Mouse (Mus musculus) kidney, postnatal 0 days (tissue): ENCODE measurements around the gene Vmn1r67. TPM values are rescaled to one million over a fixed set of nuclear protein-coding genes. Genes with fewer than 3 reads are reported as not detected.

Source experiments
- ATAC-seq: fragments of 200-750 bp; cut with Nextera tagmentation; replicated peaks from 2 replicates; pipeline ENCODE4 v1.8.0; 2017; ENCODE audit warnings: low read depth, moderate number of reproducible peaks, moderate TSS enrichment, moderate library complexity; ENCODE audit not compliant: low FRiP score
- DNase-seq: peaks from one replicate; pipeline ENCODE4 v3.0.0-alpha.2; 2016; ENCODE audit warnings: low spot score
- H3K27ac ChIP-seq: fragments of 300-500 bp; sonication (generic); 2 replicates; pipeline ENCODE4 v1.5.1; 2014; ENCODE audit warnings: mild to moderate bottlenecking
- H3K27me3 ChIP-seq: fragments of 300-500 bp; sonication (generic); 2 replicates; pipeline ENCODE4 v1.6.1; 2014; ENCODE audit warnings: low read length, mixed read lengths; ENCODE audit not compliant: insufficient read depth
- H3K36me3 ChIP-seq: fragments of 300-500 bp; sonication (generic); 2 replicates; pipeline ENCODE4 v1.6.1; 2014; ENCODE audit warnings: low read length, mixed read lengths; ENCODE audit not compliant: insufficient read depth
- H3K4me1 ChIP-seq: fragments of 300-500 bp; sonication (generic); replicated peaks from 2 replicates; pipeline ENCODE4 v1.6.1; 2014; ENCODE audit warnings: antibody characterized with exemption, low read length, mixed read lengths; ENCODE audit not compliant: insufficient read depth
- H3K4me2 ChIP-seq: fragments of 300-500 bp; sonication (generic); 2 replicates; pipeline ENCODE4 v1.6.1; 2014; ENCODE audit warnings: mild to moderate bottlenecking, low read length, moderate library complexity, mixed read lengths
- H3K4me3 ChIP-seq: fragments of 300-500 bp; sonication (generic); replicated peaks from 2 replicates; pipeline ENCODE4 v1.5.1; 2014; ENCODE audit warnings: low read depth, low read length
- H3K9ac ChIP-seq: fragments of 300-500 bp; sonication (generic); 2 replicates; pipeline ENCODE4 v1.6.1; 2014; ENCODE audit warnings: low read depth, low read length
- H3K9me3 ChIP-seq: fragments of 300-500 bp; sonication (generic); replicated peaks from 2 replicates; pipeline ENCODE4 v1.6.1; 2016; ENCODE audit warnings: low read length, inconsistent platforms, mixed read lengths
- CTCF ChIP-seq: IDR thresholded peaks from 2 replicates; pipeline ENCODE4 v1.5.1; 2016; ENCODE audit warnings: antibody characterized with exemption, low read depth, mild to moderate bottlenecking, moderate library complexity
- WGBS: fragments of 180-500 bp; shearing (Covaris S2); extraction: QIAGEN DNeasy Blood & Tissue Kit; methylation state at CpG from one replicate; pipeline ENCODE4 v1.1.7; 2014; 5-methylcytosine and 5-hydroxymethylcytosine counted together
- polyA plus RNA-seq: library from polyadenylated mRNA; unstranded; fragments of >200 nt; fragmentation: Nextera tagmentation; extraction: Ambion mirVana; gene quantifications from 2 replicates; pipeline ENCODE4 v1.2.1, GENCODE M21; 2015

Vmn1r67 gene
- polyA plus RNA-seq, result not detected in 2 replicates

DNA sequence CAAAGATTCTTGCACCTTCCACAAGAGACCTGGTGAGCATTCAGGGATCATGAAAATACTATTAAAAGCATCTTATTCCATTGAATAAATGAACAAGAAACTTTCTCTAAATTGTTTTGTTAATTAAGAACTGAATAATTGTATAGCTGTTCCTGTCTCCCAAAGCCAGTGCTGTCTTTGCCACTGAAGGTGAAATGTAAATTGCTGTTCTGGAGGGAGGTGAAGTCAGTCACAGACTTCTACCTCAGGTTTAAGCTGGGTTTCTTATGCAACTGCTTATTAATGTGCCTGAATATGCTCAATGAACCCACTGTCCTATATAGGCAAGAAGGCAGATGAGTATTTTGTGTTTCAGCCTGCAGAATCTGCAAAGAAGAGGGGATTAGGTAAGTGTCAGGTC, at the start of gene Vmn1r67:
TSS of gene Vmn1r67 (plus strand) at position 301 of the 400 bp plus-strand sequence.
- DNase-seq, result no peak
- no peak within 1 kb of the TSS for H3K4me3 ChIP-seq
- no peaks in the 10 kb centered on the region for H3K4me1 ChIP-seq

DNA sequence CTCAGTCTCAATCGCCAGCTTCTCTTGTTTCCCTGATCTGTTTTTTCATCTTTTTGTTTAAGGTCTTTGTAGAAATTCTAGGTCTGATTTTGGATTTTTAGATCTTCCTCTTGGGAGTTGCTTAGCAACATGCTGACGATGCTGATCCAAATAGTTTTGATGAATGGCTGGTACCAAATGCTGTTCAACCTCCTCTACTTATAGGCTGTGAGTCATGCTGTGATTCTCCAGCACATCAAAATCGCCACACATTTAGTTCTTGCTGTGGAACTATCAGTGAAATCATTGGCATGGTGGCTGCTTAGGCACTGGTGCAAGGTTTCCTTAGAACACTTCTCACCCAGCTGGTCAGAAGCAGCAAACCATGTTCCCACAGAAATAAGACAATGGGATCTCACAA, 15.0 kb downstream of the Vmn1r67 start:
- H3K9ac ChIP-seq, result no peak overlapping the region
- H3K27ac ChIP-seq, result no peak overlapping the region
- no peaks in the 10 kb centered on the region for H3K4me1 ChIP-seq
- no peaks in the 10 kb centered on the region for H3K36me3 ChIP-seq
- H3K9me3 ChIP-seq, result no peaks in the 10 kb centered on the region
- H3K27me3 ChIP-seq, result no peaks in the 10 kb centered on the region
- no peak for ATAC-seq
- no peak overlapping the region for H3K4me2 ChIP-seq
- no peak for TF ChIP-seq CTCF
- H3K4me3 ChIP-seq, result no peak overlapping the region
- no peak for DNase-seq
- WGBS, result 78% methylated on average over 3 of the region's 3 CpGs

More for the DNA sequence above, at the start of gene Vmn1r67:
- Histone ChIP-seq H3K36me3 (no peaks in the 10 kb centered on the region), H3K4me2 (no peak within 1 kb of the TSS), H3K27ac (no peak within 1 kb of the TSS), H3K27me3 (no peaks in the 10 kb centered on the region), H3K9me3 (0 out of 2 replicates have a peak, but pooled peaks cover 5% of the 10 kb centered on the region), H3K9ac (no peak within 1 kb of the TSS)
- no peak for ATAC-seq
- no peak for TF ChIP-seq CTCF

DNA sequence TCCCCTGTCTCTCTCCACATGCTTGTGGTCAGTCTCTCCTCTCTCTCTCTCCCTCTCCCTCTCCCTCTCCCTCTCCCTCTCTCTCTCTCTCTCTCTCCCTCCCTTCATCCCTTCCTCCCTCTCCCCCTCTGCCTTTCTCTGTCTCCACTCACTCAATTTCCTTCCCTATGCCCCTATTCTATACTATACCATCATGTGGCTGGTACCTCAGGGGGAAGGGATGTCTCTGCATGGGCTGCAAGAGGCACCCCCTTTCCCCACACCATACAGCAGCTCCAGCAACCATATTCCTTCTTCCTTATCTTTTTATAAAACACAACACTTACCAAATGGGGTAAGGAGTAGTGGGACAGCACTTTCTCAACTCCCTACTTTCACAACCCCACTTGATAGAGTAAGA, 36.7 kb downstream of the Vmn1r67 start:
- no peaks in the 10 kb centered on the region for H3K27me3 ChIP-seq

DNA sequence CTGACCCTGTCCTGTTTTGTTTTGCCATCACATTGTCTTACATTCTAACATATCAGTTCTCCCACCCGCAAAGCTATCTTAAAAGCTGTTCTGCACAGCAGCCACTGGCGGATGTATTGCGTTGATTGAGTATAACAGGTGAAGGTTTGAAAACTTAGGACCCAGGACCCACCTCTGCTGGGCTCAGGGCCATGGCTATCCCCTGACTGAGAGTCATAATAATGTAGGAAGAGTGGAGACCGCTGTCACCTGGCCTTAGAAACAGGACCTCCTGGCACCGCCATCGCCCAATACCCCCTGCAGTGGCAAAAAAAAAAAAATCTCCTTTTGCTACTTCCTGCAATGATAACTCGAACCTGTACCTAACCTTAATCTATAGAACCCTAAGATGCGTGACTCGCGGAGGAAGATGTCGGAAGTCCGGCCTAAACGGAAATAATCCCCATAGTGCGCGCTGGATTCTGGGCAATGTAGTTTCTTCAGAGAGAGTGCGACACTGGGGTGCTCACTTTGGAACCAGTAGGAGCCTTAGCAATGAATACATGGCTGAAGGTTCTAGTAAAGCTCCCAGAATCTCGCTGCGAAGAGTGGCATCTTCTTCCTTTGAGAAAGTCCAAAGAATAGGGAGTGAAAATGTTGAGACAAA, 37.6 kb downstream of the Vmn1r67 start:
- Histone ChIP-seq H3K9ac (no peak overlapping the region), H3K27me3 (no peaks in the 10 kb centered on the region), H3K36me3 (no peaks in the 10 kb centered on the region), H3K4me3 (no peak overlapping the region), H3K4me1 (no peaks in the 10 kb centered on the region), H3K4me2 (peak overlapping the region; percentile 10; the same call in 1 of the 2 replicates), H3K27ac (no peak overlapping the region), H3K9me3 (no peaks in the 10 kb centered on the region)
- TF ChIP-seq CTCF, result no peak
- no peak for ATAC-seq
- DNase-seq, result no peak
- 73% methylated on average over 18 of the region's 18 CpGs for WGBS

More for the DNA sequence above, 36.7 kb downstream of the Vmn1r67 start:
- DNase-seq, result no peak
- Histone ChIP-seq H3K4me2 (no peak overlapping the region), H3K4me3 (no peak overlapping the region), H3K27ac (no peak overlapping the region), H3K4me1 (no peaks in the 10 kb centered on the region), H3K36me3 (no peaks in the 10 kb centered on the region), H3K9ac (no peak overlapping the region), H3K9me3 (no peaks in the 10 kb centered on the region)
- no peak for TF ChIP-seq CTCF
- ATAC-seq, result no peak

DNA sequence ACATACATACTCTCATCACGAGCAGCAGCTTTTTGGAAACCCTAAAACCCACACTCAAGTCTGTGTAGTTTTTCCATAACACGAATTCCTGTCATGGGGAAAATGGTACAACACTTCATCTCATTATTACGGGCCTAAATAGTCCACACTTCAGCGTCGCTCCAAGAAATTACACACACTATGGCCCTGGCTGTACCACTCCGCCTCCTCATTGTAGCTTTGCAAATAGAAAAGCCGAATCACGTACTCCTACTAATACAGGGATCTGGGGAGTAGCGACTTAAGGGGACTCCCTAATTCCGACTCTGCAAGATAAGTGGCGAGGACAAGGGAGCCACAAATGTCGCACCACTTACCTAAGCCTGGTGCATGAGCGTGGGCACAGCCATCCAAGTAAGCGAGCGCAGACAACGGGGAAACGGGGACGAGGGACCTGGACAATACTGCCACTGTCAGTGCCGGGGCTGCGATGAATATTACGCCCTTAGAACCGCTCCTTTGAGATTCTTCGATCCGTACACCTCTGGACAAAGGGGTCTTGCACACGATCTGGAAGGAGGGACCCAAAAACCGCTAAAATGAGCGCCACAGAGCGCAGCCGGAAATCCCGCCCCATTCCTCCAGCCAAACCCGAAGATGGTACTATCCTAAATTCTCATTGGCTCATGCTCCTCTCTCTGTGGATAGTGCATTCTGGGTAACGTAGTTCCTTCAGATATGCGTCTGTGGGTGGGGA, 51.8 kb downstream of the Vmn1r67 start, which contains the start of gene Zik1:
TSS of gene Zik1 (minus strand) at position 609 of the 736 bp plus-strand sequence.
- 1% methylated on average over 33 of the region's 33 CpGs for WGBS
- DNase-seq, result peak; percentile 96
- no peak for TF ChIP-seq CTCF
- peak within 1 kb of the TSS; percentile 68 for H3K4me3 ChIP-seq
- H3K9ac ChIP-seq, result peak within 1 kb of the TSS; percentile 62
- no peak within 1 kb of the TSS for H3K27ac ChIP-seq
- 0 out of 2 replicates have a peak, but pooled peaks cover 14% of the 10 kb centered on the region for H3K36me3 ChIP-seq
- H3K4me1 ChIP-seq, result no peaks in the 10 kb centered on the region; the same call in 1 of the 2 replicates
- H3K27me3 ChIP-seq, result no peaks in the 10 kb centered on the region
- H3K4me2 ChIP-seq, result peak within 1 kb of the TSS; percentile 70
- H3K9me3 ChIP-seq, result no peaks in the 10 kb centered on the region
- ATAC-seq, result peak; percentile 98

DNA sequence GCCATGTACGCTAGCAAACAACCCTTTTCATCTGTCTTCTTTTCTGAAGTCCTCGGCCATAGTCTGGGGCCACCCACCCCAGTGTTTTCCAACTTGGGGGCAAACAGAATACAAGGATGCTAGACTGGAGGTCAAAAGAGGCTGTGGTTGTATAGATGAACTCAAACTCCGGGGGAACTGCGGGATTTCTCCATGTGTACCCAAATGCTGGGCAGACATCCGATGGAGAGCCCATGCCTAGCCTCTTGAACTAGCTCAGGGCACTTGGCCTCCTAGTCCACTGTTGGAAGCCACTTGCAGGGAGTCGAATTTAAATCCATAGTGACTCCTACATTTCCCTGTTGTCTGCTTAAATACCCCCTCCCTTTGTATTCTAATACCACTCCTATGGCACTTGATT, 52.4 kb downstream of the Vmn1r67 start:
- Histone ChIP-seq H3K4me2 (peak overlapping the region; percentile 70; the same call in 1 of the 2 replicates), H3K4me3 (no peak overlapping the region), H3K4me1 (no peaks in the 10 kb centered on the region; the same call in 1 of the 2 replicates), H3K9ac (no peak overlapping the region), H3K36me3 (0 out of 2 replicates have a peak, but pooled peaks cover 10% of the 10 kb centered on the region), H3K27me3 (no peaks in the 10 kb centered on the region), H3K27ac (no peak overlapping the region), H3K9me3 (no peaks in the 10 kb centered on the region)
- ATAC-seq (no peak), DNase-seq (no peak)
- WGBS, result 31% methylated on average over 6 of the region's 6 CpGs
- no peak for TF ChIP-seq CTCF

Other genes starting within 250 kb of the Vmn1r67 start
- gene Vmn1r66, start 165.3 kb upstream of the Vmn1r67 start, polyA plus RNA-seq, result not detected in 2 replicates
- 5.7 and 6.4 TPM in 2 replicates for gene Zik1, start 52.1 kb downstream of the Vmn1r67 start, polyA plus RNA-seq
- not detected in 2 replicates for gene Vmn1r68, start 115.2 kb downstream of the Vmn1r67 start, polyA plus RNA-seq
- not detected in 2 replicates for gene Vmn1r69, start 170.3 kb downstream of the Vmn1r67 start, polyA plus RNA-seq
- gene Vmn1r70, start 188.2 kb downstream of the Vmn1r67 start, polyA plus RNA-seq, result not detected in 2 replicates
- not detected in 2 replicates for gene Nlrp4b, start 244.5 kb downstream of the Vmn1r67 start, polyA plus RNA-seq